Mouse (Mus musculus) ES-CJ7 (cell line): Measurements from ENCODE around the gene Plekhd1.

Experiments
- DNase-seq: peaks from one replicate; pipeline ENCODE4 v3.0.0; 2011; ENCODE audit warnings: low read depth, low spot score

The Plekhd1 gene

GRCm38 (mm10) chr12:80692269-80692972 is at the start of gene Plekhd1:
Gene Plekhd1, plus strand, starts transcription at chr12:80692591.
- peak; percentile 49 for DNase-seq

GRCm38 (mm10) chr12:80642725-80643692 is 49.4 kb upstream of the Plekhd1 start:
- DNase-seq: peak; percentile 95

GRCm38 (mm10) chr12:80643693-80644505 is 48.5 kb upstream of the Plekhd1 start, which contains the start of the genes Slc39a9 and Erh:
Gene Slc39a9, plus strand, starts transcription at chr12:80643883.
Gene Erh, minus strand, starts transcription at chr12:80644341.
- peak; percentile 95 for DNase-seq

- no peak for DNase-seq
Observed at GRCm38 (mm10) chr12:80644506-80644868, 47.9 kb upstream of the Plekhd1 start.

- no peak for DNase-seq
Observed at GRCm38 (mm10) chr12:80646377-80646776, 46.0 kb upstream of the Plekhd1 start.

- no peak for DNase-seq
Observed at GRCm38 (mm10) chr12:80653951-80654658, 38.3 kb upstream of the Plekhd1 start.

GRCm38 (mm10) chr12:80654659-80655025 is 37.7 kb upstream of the Plekhd1 start:
- no peak for DNase-seq

- no peak for DNase-seq
Observed at GRCm38 (mm10) chr12:80658661-80659060, 33.7 kb upstream of the Plekhd1 start.

- DNase-seq: no peak
Observed at GRCm38 (mm10) chr12:80662322-80662721, 30.1 kb upstream of the Plekhd1 start.

- no peak for DNase-seq
Observed at GRCm38 (mm10) chr12:80663935-80664334, 28.5 kb upstream of the Plekhd1 start.

- no peak for DNase-seq
Observed at GRCm38 (mm10) chr12:80668391-80668790, 24.0 kb upstream of the Plekhd1 start.

GRCm38 (mm10) chr12:80673170-80673569 is 19.2 kb upstream of the Plekhd1 start:
- DNase-seq: peak; percentile 72

GRCm38 (mm10) chr12:80681340-80681739 is 11.1 kb upstream of the Plekhd1 start:
- DNase-seq: peak; percentile 35

GRCm38 (mm10) chr12:80683554-80683953 is 8.8 kb upstream of the Plekhd1 start:
- DNase-seq: no peak

- no peak for DNase-seq
Observed at GRCm38 (mm10) chr12:80684316-80684715, 8.1 kb upstream of the Plekhd1 start.

GRCm38 (mm10) chr12:80687788-80688211 is 4.6 kb upstream of the Plekhd1 start:
- DNase-seq: no peak

- DNase-seq: peak; percentile 24
Observed at GRCm38 (mm10) chr12:80689696-80690095, 2.7 kb upstream of the Plekhd1 start.

GRCm38 (mm10) chr12:80691671-80692091 is 710 bp upstream of the Plekhd1 start:
- DNase-seq: peak; percentile 16

- no peak for DNase-seq
Observed at GRCm38 (mm10) chr12:80693700-80694099, 1.3 kb downstream of the Plekhd1 start.

- no peak for DNase-seq
Observed at GRCm38 (mm10) chr12:80695004-80695403, 2.6 kb downstream of the Plekhd1 start.
